Mouse (Mus musculus) pancreas, adult 10 weeks (tissue): ENCODE data around the gene Tmem175. TPM values are rescaled to one million over a fixed set of nuclear protein-coding genes. Genes with fewer than 3 reads are reported as not detected.

ENCODE experiments used
- polyA plus RNA-seq: library from polyadenylated mRNA; stranded (reverse); fragments of 350-450 nt; fragmentation: Illumina TruSeq; extraction: RNeasy Lipid Tissue Mini Kit (QIAGEN cat#74804); gene quantifications from one replicate; pipeline ENCODE4 v1.2.3, GENCODE M21; 2015; ENCODE audit warnings: low read depth, low replicate concordance; ENCODE audit not compliant: insufficient read depth

The Tmem175 gene
- 4.6 TPM for polyA plus RNA-seq

GRCm38 (mm10) chr5:108629634-108630483 lies at the start of gene Tmem175, which contains the start of gene Gak:
Gene Tmem175, plus strand, starts transcription at chr5:108629770.
Gene Gak, minus strand, starts transcription at chr5:108629755.

GRCm38 (mm10) chr5:108659698-108660631 lies 30.4 kb downstream of the Tmem175 start, which contains the start of gene Idua:
Gene Idua, plus strand, starts transcription at chr5:108660331.

GRCm38 (mm10) chr5:108668977-108669936 lies 39.7 kb downstream of the Tmem175 start, which contains the start of gene Dgkq:
Gene Dgkq, minus strand, starts transcription at chr5:108669672.

GRCm38 (mm10) chr5:108675251-108675816 lies 45.8 kb downstream of the Tmem175 start, which contains the start of gene Slc26a1:
Gene Slc26a1, minus strand, starts transcription at chr5:108675569.

GRCm38 (mm10) chr5:108692271-108692670 lies 62.7 kb downstream of the Tmem175 start, which contains the start of gene Fgfrl1:
Gene Fgfrl1, plus strand, starts transcription at chr5:108692382.

Other genes with a start within 250 kb of the Tmem175 start
- gene Pde6b, start 241.4 kb upstream of the Tmem175 start, polyA plus RNA-seq = not detected
- gene Atp5k, start 195.3 kb upstream of the Tmem175 start, polyA plus RNA-seq = 167 TPM
- gene Mfsd7a, start 180.9 kb upstream of the Tmem175 start, polyA plus RNA-seq = 3.0 TPM
- 3.7 TPM for gene Pcgf3, start 168.5 kb upstream of the Tmem175 start, polyA plus RNA-seq
- 0.50 TPM for gene Cplx1, start 79.7 kb upstream of the Tmem175 start, polyA plus RNA-seq
- 18.7 TPM for gene Gak, start within 50 bp of the Tmem175 start, polyA plus RNA-seq
- 6.5 TPM for gene Idua, start 30.6 kb downstream of the Tmem175 start, polyA plus RNA-seq
- 5.6 TPM for gene Dgkq, start 39.9 kb downstream of the Tmem175 start, polyA plus RNA-seq
- gene Slc26a1, start 45.8 kb downstream of the Tmem175 start, polyA plus RNA-seq = not detected
- gene Fgfrl1, start 62.6 kb downstream of the Tmem175 start, polyA plus RNA-seq = 2.8 TPM
- gene Rnf212, start 145.2 kb downstream of the Tmem175 start, polyA plus RNA-seq = 11.1 TPM
- 76.2 TPM for gene Tmed11, start 165.6 kb downstream of the Tmem175 start, polyA plus RNA-seq
- gene Vmn2r8, start 179.1 kb downstream of the Tmem175 start, polyA plus RNA-seq = 0.33 TPM
- gene Vmn2r9, start 222.8 kb downstream of the Tmem175 start, polyA plus RNA-seq = not detected